Mouse (Mus musculus) MEL (cell line): ENCODE data around the gene Pelo. TPM values are rescaled to one million over a fixed set of nuclear protein-coding genes. Genes with fewer than 3 reads are reported as not detected.

Experiments used
- DNase-seq: peaks from one replicate; pipeline ENCODE4 v3.0.0; 2011; ENCODE audit warnings: low read depth, low spot score
- H3K27ac ChIP-seq: 2 replicates; pipeline ENCODE4 v1.5.1; 2012; ENCODE audit warnings: low read depth, mild to moderate bottlenecking, control low read depth, low read length, moderate library complexity; ENCODE audit not compliant: control insufficient read depth
- H3K27me3 ChIP-seq, 2 experiments: fragments of 150-350 bp in 1 of 2; sonication (generic) in 1 of 2; 2 replicates each; pipeline ENCODE4 v1.6.1; 2012; ENCODE audit warnings: low read length in 2 of 2, mild to moderate bottlenecking in 2 of 2, improper control_type of control experiment in 1 of 2, moderate library complexity in 1 of 2; ENCODE audit not compliant: insufficient read depth in 2 of 2, control insufficient read depth in 1 of 2
- H3K36me3 ChIP-seq, 2 experiments: 2 replicates each; pipeline ENCODE4 v1.6.1; 2012 to 2014; ENCODE audit warnings: low read length in 2 of 2, improper control_type of control experiment in 1 of 2, inconsistent platforms in 1 of 2, mild to moderate bottlenecking in 1 of 2; ENCODE audit not compliant: insufficient read depth in 2 of 2, control insufficient read depth in 1 of 2
- H3K4me1 ChIP-seq, 2 experiments: fragments of 150-350 bp in 1 of 2; sonication (generic) in 1 of 2; 2 replicates each; pipeline ENCODE4 v1.6.1; 2012; ENCODE audit warnings: low read length in 2 of 2, improper control_type of control experiment in 1 of 2, mild to moderate bottlenecking in 1 of 2; ENCODE audit not compliant: insufficient read depth in 2 of 2, control insufficient read depth in 1 of 2
- H3K4me3 ChIP-seq, 2 experiments: fragments of 150-350 bp in 1 of 2; sonication (generic) in 1 of 2; 2 replicates each; pipeline ENCODE4 v1.5.1; 2012; ENCODE audit warnings: low read depth in 2 of 2, low read length in 2 of 2, mild to moderate bottlenecking in 2 of 2, moderate library complexity in 2 of 2, control low read depth in 1 of 2, improper control_type of control experiment in 1 of 2; ENCODE audit not compliant: control insufficient read depth in 1 of 2, insufficient read depth in 1 of 2
- H3K79me2 ChIP-seq: 2 replicates; pipeline ENCODE4 v1.6.1; 2012; ENCODE audit warnings: mild to moderate bottlenecking, low read length, moderate library complexity; ENCODE audit not compliant: control insufficient read depth, poor library complexity, insufficient read depth
- H3K9ac ChIP-seq: 2 replicates; pipeline ENCODE4 v1.6.1; 2012; ENCODE audit warnings: low read depth, mild to moderate bottlenecking, control low read depth, low read length, moderate library complexity; ENCODE audit not compliant: control insufficient read depth, poor library complexity, severe bottlenecking
- H3K9me3 ChIP-seq: fragments of 150-350 bp; sonication (generic); replicated peaks from 2 replicates; pipeline ENCODE4 v1.6.1; 2012; ENCODE audit warnings: mild to moderate bottlenecking, low read length, improper control_type of control experiment, moderate library complexity; ENCODE audit not compliant: insufficient read depth
- BHLHE40 ChIP-seq: IDR thresholded peaks from 2 replicates; pipeline ENCODE4 v1.6.1; 2012; ENCODE audit warnings: low read depth, mild to moderate bottlenecking, inconsistent platforms, low read length, improper control_type of control experiment, borderline replicate concordance
- CHD1 ChIP-seq: IDR thresholded peaks from 2 replicates; pipeline ENCODE4 v1.6.1; 2012; ENCODE audit warnings: low read depth, mild to moderate bottlenecking, inconsistent platforms, low read length, improper control_type of control experiment
- CHD2 ChIP-seq: IDR thresholded peaks from 2 replicates; pipeline ENCODE4 v1.6.1; 2011; ENCODE audit warnings: low read length, improper control_type of control experiment
- E2F4 ChIP-seq: IDR thresholded peaks from 2 replicates; pipeline ENCODE4 v1.6.1; 2011; ENCODE audit warnings: low read depth, low read length, improper control_type of control experiment, borderline replicate concordance
- ELF1 ChIP-seq: IDR thresholded peaks from 2 replicates; pipeline ENCODE4 v1.6.1; 2014; ENCODE audit warnings: low read depth, mild to moderate bottlenecking, inconsistent platforms, low read length, improper control_type of control experiment, moderate library complexity
- ETS1 ChIP-seq: IDR thresholded peaks from 2 replicates; pipeline ENCODE4 v1.6.1; 2012; ENCODE audit warnings: low read depth, mild to moderate bottlenecking, inconsistent platforms, low read length, improper control_type of control experiment, moderate library complexity
- GABPA ChIP-seq: IDR thresholded peaks from 2 replicates; pipeline ENCODE4 v1.6.1; 2012; ENCODE audit warnings: low read depth, mild to moderate bottlenecking, inconsistent platforms, low read length, improper control_type of control experiment, moderate library complexity
- GATA1 ChIP-seq: IDR thresholded peaks from 2 replicates; pipeline ENCODE4 v1.6.1; 2011; ENCODE audit warnings: low read depth, low read length, improper control_type of control experiment
- KAT2A ChIP-seq: conservative IDR thresholded peaks from 2 replicates; pipeline ENCODE4 v1.6.1; 2012; ENCODE audit warnings: low read depth, low read length, improper control_type of control experiment, inconsistent platforms
- MAX ChIP-seq: IDR thresholded peaks from 2 replicates; pipeline ENCODE4 v1.6.1; 2011; ENCODE audit warnings: low read length, improper control_type of control experiment
- MAZ ChIP-seq: IDR thresholded peaks from 2 replicates; pipeline ENCODE4 v1.6.1; 2012; ENCODE audit warnings: low read depth, mild to moderate bottlenecking, inconsistent platforms, low read length, improper control_type of control experiment
- MYB ChIP-seq: IDR thresholded peaks from 2 replicates; pipeline ENCODE4 v1.6.1; 2011; ENCODE audit warnings: mild to moderate bottlenecking, low read depth, low read length, improper control_type of control experiment
- MYC ChIP-seq: IDR thresholded peaks from 2 replicates; pipeline ENCODE4 v1.6.1; 2011; ENCODE audit warnings: low read depth, mild to moderate bottlenecking, low read length, improper control_type of control experiment, moderate library complexity
- NELFE ChIP-seq: IDR thresholded peaks from 2 replicates; pipeline ENCODE4 v1.6.1; 2011; ENCODE audit warnings: low read depth, low read length, improper control_type of control experiment
- NRF1 ChIP-seq: IDR thresholded peaks from 2 replicates; pipeline ENCODE4 v1.6.1; 2014; ENCODE audit warnings: low read depth, mild to moderate bottlenecking, inconsistent platforms, low read length, improper control_type of control experiment, moderate library complexity; ENCODE audit not compliant: poor library complexity, insufficient read depth, severe bottlenecking
- POLR2A ChIP-seq, 2 experiments: IDR thresholded peaks; 2 replicates each; pipeline ENCODE4 v1.6.1; 2011 to 2012; ENCODE audit warnings: low read length in 2 of 2, mild to moderate bottlenecking in 2 of 2, control low read depth in 1 of 2, improper control_type of control experiment in 1 of 2, low read depth in 1 of 2, moderate library complexity in 1 of 2; ENCODE audit not compliant: control insufficient read depth in 1 of 2, insufficient read depth in 1 of 2, poor library complexity in 1 of 2
- RCOR1 ChIP-seq: IDR thresholded peaks from 2 replicates; pipeline ENCODE4 v1.6.1; 2012; ENCODE audit warnings: low read depth, mild to moderate bottlenecking, inconsistent platforms, low read length, improper control_type of control experiment
- SMC3 ChIP-seq: IDR thresholded peaks from 2 replicates; pipeline ENCODE4 v1.6.1; 2011; ENCODE audit warnings: low read depth, low read length, improper control_type of control experiment
- UBTF ChIP-seq: IDR thresholded peaks from 2 replicates; pipeline ENCODE4 v1.6.1; 2012; ENCODE audit warnings: low read depth, mild to moderate bottlenecking, inconsistent platforms, low read length, improper control_type of control experiment, moderate library complexity, borderline replicate concordance; ENCODE audit not compliant: insufficient read depth
- USF1 ChIP-seq: IDR thresholded peaks from 2 replicates; pipeline ENCODE4 v1.6.1; 2014; ENCODE audit warnings: low read depth, mild to moderate bottlenecking, inconsistent platforms, low read length, improper control_type of control experiment, moderate library complexity
- USF2 ChIP-seq, 2 experiments: IDR thresholded peaks; 2 replicates each; pipeline ENCODE4 v1.6.1; 2011 to 2012; ENCODE audit warnings: improper control_type of control experiment in 2 of 2, low read length in 2 of 2, borderline replicate concordance in 1 of 2, inconsistent platforms in 1 of 2, low read depth in 1 of 2, mild to moderate bottlenecking in 1 of 2; ENCODE audit not compliant: insufficient read depth in 1 of 2
- ZC3H11A ChIP-seq: IDR thresholded peaks from 2 replicates; pipeline ENCODE4 v1.6.1; 2012; ENCODE audit warnings: low read depth, mild to moderate bottlenecking, inconsistent platforms, low read length, improper control_type of control experiment
- ZKSCAN1 ChIP-seq: IDR thresholded peaks from 2 replicates; pipeline ENCODE4 v1.6.1; 2012; ENCODE audit warnings: low read depth, mild to moderate bottlenecking, inconsistent platforms, low read length, improper control_type of control experiment, moderate library complexity
- ZMIZ1 ChIP-seq: IDR thresholded peaks from 2 replicates; pipeline ENCODE4 v1.6.1; 2012; ENCODE audit warnings: low read depth, mild to moderate bottlenecking, inconsistent platforms, low read length, improper control_type of control experiment, moderate library complexity
- polyA plus RNA-seq, 2 experiments: library from polyadenylated mRNA; stranded (reverse) in 1 of 2; unstranded in 1 of 2; fragments of >175 nt in 1 of 2; fragments of >200 nt in 1 of 2; gene quantifications; 2 replicates each; pipeline versions ENCODE4 v1.2.1 to v1.2.4; 2012; ENCODE audit warnings: low replicate concordance in 2 of 2, low read depth in 1 of 2; ENCODE audit not compliant: insufficient read length in 2 of 2, insufficient read depth in 1 of 2, missing spikeins in 1 of 2
- total RNA-seq: library from RNA; depleted of rRNA; stranded (reverse); fragments of 300-350 nt; gene quantifications from 2 replicates; pipeline ENCODE4 v1.2.3, GENCODE M21; 2012

Gene Pelo
- total and polyA plus RNA-seq, 3 experiments: 32.6 to 39.7 TPM; not detected in 1

DNA sequence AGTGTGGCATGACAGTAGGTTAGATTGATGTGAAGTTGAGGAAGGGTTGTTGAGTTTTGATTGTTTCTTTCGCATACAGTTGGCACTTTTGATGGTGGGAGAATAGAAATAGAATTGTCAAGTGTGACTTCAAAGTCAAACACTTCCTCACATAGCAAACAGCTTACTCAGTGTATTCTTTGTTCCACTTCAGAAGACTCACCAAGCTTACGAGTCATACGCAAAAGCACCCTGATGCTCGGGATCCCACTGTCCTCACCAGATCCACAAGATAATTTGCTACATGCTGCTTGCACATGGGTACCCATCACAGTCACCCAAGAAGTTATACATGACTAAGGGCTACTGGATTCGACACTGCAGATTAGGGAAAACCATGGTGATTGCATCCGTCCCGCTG lies 48.5 kb upstream of the Pelo start:
- Histone ChIP-seq H3K4me3 (no peak overlapping the region), H3K9me3 (no peaks in the 10 kb centered on the region)

GRCm38 (mm10) chr13:115136761-115137160 lies 46.8 kb upstream of the Pelo start:
- no peak for TF ChIP-seq MYB
- no peaks in the 10 kb centered on the region for H3K9me3 ChIP-seq
- H3K4me1 ChIP-seq: no peaks in the 10 kb centered on the region
- no peaks in the 10 kb centered on the region for H3K79me2 ChIP-seq
- H3K27ac ChIP-seq: no peak overlapping the region
- H3K36me3 ChIP-seq: no peaks in the 10 kb centered on the region
- DNase-seq: no peak
- peak overlapping the region in 1 of 2 experiments; percentile 9; a peak in 1 of 4 replicates for H3K4me3 ChIP-seq
- H3K9ac ChIP-seq: no peak overlapping the region
- no peaks in the 10 kb centered on the region for H3K27me3 ChIP-seq

More for the DNA sequence above, 48.5 kb upstream of the Pelo start:
- Histone ChIP-seq H3K27me3 (no peaks in the 10 kb centered on the region), H3K27ac (no peak overlapping the region), H3K4me1 (no peaks in the 10 kb centered on the region), H3K36me3 (no peaks in the 10 kb centered on the region), H3K9ac (no peak overlapping the region), H3K79me2 (no peaks in the 10 kb centered on the region)
- DNase-seq: no peak
- no peak for TF ChIP-seq GABPA
- TF ChIP-seq MAZ: no peak
- TF ChIP-seq MYB: no peak
- TF ChIP-seq NELFE: no peak
- TF ChIP-seq ZC3H11A: no peak
- no peak for TF ChIP-seq CHD1
- no peak for TF ChIP-seq ELF1
- no peak for TF ChIP-seq USF1
- no peak for TF ChIP-seq MYC
- TF ChIP-seq POLR2A (IDR thresholded peaks at IDR 0.05; ENCODE audit: control insufficient read depth in 1 of 2, insufficient read depth in 1 of 2, low read depth in 1 of 2, low read length in 2 of 2, poor library complexity in 1 of 2): no peak
- TF ChIP-seq USF2 (IDR thresholded peaks at IDR 0.05; ENCODE audit: borderline replicate concordance in 1 of 2, insufficient read depth in 1 of 2, low read depth in 1 of 2, low read length in 2 of 2): no peak

DNA sequence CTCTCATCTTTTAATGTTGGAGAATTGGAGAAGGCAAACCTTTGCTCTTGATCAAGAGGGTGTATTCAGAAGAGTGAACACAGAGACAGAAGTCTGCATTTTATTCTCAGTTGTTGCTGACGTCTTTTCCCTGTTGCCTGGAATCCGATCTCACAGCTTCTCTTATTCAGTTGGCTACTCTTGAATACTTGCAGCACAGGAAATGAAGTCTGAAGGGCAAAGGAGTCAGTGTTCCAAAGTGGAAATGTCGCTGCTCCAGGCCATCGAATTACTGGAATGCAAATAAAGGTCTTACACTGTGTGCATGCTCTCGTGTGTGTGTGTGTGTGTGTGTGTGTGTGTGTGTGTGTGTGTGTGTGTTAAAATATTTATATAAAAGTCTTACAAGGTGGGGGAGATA lies 42.4 kb upstream of the Pelo start:
- Histone ChIP-seq H3K4me3 (no peak overlapping the region), H3K9me3 (no peaks in the 10 kb centered on the region), H3K27ac (no peak overlapping the region), H3K27me3 (no peaks in the 10 kb centered on the region; a peak in 1 of 4 replicates), H3K4me1 (no peaks in the 10 kb centered on the region), H3K36me3 (no peaks in the 10 kb centered on the region), H3K79me2 (no peaks in the 10 kb centered on the region), H3K9ac (no peak overlapping the region)
- no peak for DNase-seq
- TF ChIP-seq CHD2: no peak
- no peak for TF ChIP-seq ZMIZ1
- no peak for TF ChIP-seq USF2 (IDR thresholded peaks at IDR 0.05; ENCODE audit: borderline replicate concordance in 1 of 2, insufficient read depth in 1 of 2, low read depth in 1 of 2, low read length in 2 of 2)
- no peak for TF ChIP-seq UBTF
- TF ChIP-seq POLR2A (IDR thresholded peaks at IDR 0.05; ENCODE audit: control insufficient read depth in 1 of 2, insufficient read depth in 1 of 2, low read depth in 1 of 2, low read length in 2 of 2, poor library complexity in 1 of 2): no peak
- TF ChIP-seq NELFE: no peak
- no peak for TF ChIP-seq KAT2A
- no peak for TF ChIP-seq E2F4
- TF ChIP-seq SMC3: no peak
- TF ChIP-seq NRF1: no peak
- TF ChIP-seq ETS1: no peak
- TF ChIP-seq BHLHE40: no peak
- TF ChIP-seq GATA1: no peak
- TF ChIP-seq GABPA: no peak
- TF ChIP-seq ELF1: no peak
- TF ChIP-seq ZKSCAN1: no peak
- no peak for TF ChIP-seq MAX
- no peak for TF ChIP-seq RCOR1
